Mouse (Mus musculus): Measurements from ENCODE around the gene Rgs13. TPM values are rescaled to one million over a fixed set of nuclear protein-coding genes. Genes with fewer than 3 reads are reported as not detected.

The Rgs13 gene
- polyA plus RNA-seq, 1 experiment from 2014 or later: 1.5 TPM

- Histone ChIP-seq H3K4me2 (replicated peaks) (no peak overlapping the region), H3K4me1 (peaks cover 7% of the 10 kb centered on the region), H3K9me3 (no peaks in the 10 kb centered on the region), H3K27ac (replicated peaks) (no peak overlapping the region), H3K36me3 (no peaks in the 10 kb centered on the region), H3K4me3 (no peak overlapping the region), H3K27me3 (no peaks in the 10 kb centered on the region), H3K9ac (replicated peaks) (no peak overlapping the region)
- WGBS: 95% methylated on average over 4 of the region's 4 CpGs
- no peak for ATAC-seq (replicated peaks)
These were observed 2.4 kb upstream of the Rgs13 start for GRCm38 (mm10) chr1:144179559-144179958.

DNA sequence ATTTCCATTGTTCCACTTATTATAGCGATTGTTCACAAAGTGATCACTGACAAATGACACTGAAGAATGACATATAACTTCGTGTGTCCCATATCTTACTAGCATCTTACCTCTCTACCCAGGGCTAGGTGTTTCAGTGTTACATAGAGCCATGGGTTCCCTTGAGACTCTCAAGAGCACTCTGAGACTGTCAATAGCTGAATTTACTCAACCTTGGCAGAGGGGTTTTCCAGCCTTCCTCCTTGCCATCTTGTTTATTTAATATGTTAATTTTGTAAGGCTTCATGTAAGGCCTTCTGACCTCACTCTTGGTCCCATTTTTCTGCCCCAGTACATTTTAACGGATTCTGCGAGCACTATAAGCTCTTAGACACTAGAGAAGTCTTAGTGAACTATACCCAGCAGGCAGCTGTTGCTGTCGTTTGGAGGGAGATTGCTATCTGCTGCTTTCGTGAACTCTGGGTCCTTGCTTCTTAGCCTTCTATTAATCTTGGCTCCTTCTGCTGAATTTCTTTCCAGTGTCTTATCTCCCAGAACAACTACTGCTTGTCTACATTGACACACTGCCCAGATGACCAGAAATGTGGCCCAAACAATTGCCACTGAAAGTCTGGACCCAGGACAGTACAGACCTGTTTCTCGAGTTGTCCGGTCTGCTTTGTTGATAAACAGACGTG, 1.2 kb upstream of the Rgs13 start:
- Histone ChIP-seq H3K36me3 (no peaks in the 10 kb centered on the region), H3K4me2 (replicated peaks) (no peak overlapping the region), H3K4me3 (no peak overlapping the region), H3K9ac (replicated peaks) (no peak overlapping the region), H3K27ac (replicated peaks) (no peak overlapping the region), H3K27me3 (no peaks in the 10 kb centered on the region), H3K9me3 (no peaks in the 10 kb centered on the region), H3K4me1 (peaks cover 7% of the 10 kb centered on the region)
- no peak for ATAC-seq (replicated peaks)
- WGBS: 76% methylated on average over 9 of the region's 9 CpGs

GRCm38 (mm10) chr1:144177620-144178019, 448 bp upstream of the Rgs13 start:
- ATAC-seq (replicated peaks): peak; percentile 53; the same call in 1 of the 2 replicates
- Histone ChIP-seq H3K9me3 (no peaks in the 10 kb centered on the region), H3K4me2 (replicated peaks) (no peak overlapping the region), H3K27ac (replicated peaks) (no peak overlapping the region), H3K4me1 (peaks cover 7% of the 10 kb centered on the region), H3K4me3 (no peak overlapping the region), H3K36me3 (no peaks in the 10 kb centered on the region), H3K9ac (replicated peaks) (no peak overlapping the region), H3K27me3 (no peaks in the 10 kb centered on the region)

DNA sequence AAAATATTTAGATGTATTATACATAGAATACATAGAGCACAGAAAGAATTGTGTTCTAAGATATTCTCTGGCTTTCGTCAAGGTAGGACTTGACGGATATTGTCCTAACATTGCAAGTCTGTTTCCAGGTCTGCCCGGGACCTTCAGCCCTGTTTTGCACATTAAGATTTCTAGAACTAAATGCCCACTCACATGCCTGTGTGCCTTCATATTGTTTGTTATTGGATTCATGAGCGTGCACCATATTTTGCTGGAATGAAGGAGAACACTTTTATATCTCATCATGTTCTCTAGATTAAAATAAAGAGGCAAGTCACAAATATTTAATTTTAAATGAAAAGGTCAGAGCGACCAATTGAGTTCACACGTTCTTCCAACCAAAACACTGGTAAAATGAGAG, 2.4 kb downstream of the Rgs13 start:
- Histone ChIP-seq H3K4me1 (peaks cover 7% of the 10 kb centered on the region), H3K4me2 (replicated peaks) (no peak overlapping the region), H3K36me3 (no peaks in the 10 kb centered on the region), H3K9me3 (no peaks in the 10 kb centered on the region), H3K27me3 (no peaks in the 10 kb centered on the region), H3K9ac (replicated peaks) (no peak overlapping the region), H3K4me3 (no peak overlapping the region), H3K27ac (replicated peaks) (no peak overlapping the region)
- 92% methylated on average over 6 of the region's 6 CpGs for WGBS
- no peak for ATAC-seq (replicated peaks)

DNA sequence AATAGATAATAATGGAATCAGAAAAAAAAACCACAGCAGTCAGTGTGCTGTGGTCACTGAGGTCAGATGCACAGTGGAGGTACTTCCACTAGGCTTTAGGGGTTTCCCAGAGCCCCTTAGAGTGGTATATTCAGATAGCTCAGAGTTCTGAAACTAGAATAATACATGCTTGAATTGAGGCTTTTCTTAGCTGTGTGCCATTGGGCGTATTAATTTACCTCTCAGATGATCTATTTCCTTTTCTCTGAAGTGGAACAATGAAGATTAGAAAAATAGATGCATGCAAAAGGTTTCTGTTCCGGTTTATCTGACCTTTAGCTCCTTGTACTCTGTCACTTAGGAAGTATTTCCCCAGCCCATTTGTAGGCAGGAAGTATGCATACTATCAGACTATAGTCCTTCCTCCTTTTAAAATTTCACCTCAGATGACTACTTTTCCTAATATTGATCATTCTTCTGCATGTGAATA, 3.6 kb downstream of the Rgs13 start:
- Histone ChIP-seq H3K9ac (replicated peaks) (no peak overlapping the region), H3K4me3 (no peak overlapping the region), H3K4me2 (replicated peaks) (no peak overlapping the region), H3K27me3 (no peaks in the 10 kb centered on the region), H3K4me1 (peaks cover 7% of the 10 kb centered on the region), H3K36me3 (no peaks in the 10 kb centered on the region), H3K9me3 (no peaks in the 10 kb centered on the region), H3K27ac (replicated peaks) (no peak overlapping the region)
- ATAC-seq (replicated peaks): no peak
- 72% methylated on average over 2 of the region's 2 CpGs for WGBS

DNA sequence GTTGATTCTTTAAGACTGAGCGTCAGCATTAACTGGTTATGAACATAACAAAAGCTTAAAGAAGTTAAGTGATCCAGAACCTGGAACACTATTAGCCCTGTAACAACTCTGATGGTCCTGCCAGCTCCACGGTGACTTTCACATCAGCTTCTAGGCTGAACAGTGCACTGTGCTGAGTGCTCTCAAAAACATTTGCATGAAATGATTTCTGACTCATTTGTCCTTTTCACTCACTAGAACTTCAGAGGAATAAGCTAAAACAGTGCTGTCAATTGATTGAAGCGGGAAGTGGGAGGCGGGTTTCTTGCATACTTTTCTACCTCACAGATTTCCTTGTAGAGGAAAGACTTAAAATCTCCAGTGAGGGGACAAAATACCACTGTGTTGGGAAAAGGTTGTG, 8.3 kb downstream of the Rgs13 start:
- H3K9ac ChIP-seq (replicated peaks): no peak overlapping the region
- H3K36me3 ChIP-seq: no peaks in the 10 kb centered on the region
- H3K4me1 ChIP-seq: no peaks in the 10 kb centered on the region
- ATAC-seq (replicated peaks): no peak
- no peak overlapping the region for H3K4me2 ChIP-seq (replicated peaks)
- 70% methylated on average over 4 of the region's 4 CpGs for WGBS
- no peaks in the 10 kb centered on the region for H3K27me3 ChIP-seq
- H3K9me3 ChIP-seq: no peaks in the 10 kb centered on the region
- no peak overlapping the region for H3K4me3 ChIP-seq
- H3K27ac ChIP-seq (replicated peaks): no peak overlapping the region

- H3K27ac ChIP-seq (replicated peaks): no peak overlapping the region
- no peak overlapping the region for H3K4me2 ChIP-seq (replicated peaks)
- ATAC-seq (replicated peaks): no peak
- no peaks in the 10 kb centered on the region for H3K4me1 ChIP-seq
- no peaks in the 10 kb centered on the region for H3K36me3 ChIP-seq
- H3K4me3 ChIP-seq: no peak overlapping the region
- WGBS: 81% methylated on average over 1 of the region's 1 CpGs
- no peaks in the 10 kb centered on the region for H3K27me3 ChIP-seq
- H3K9ac ChIP-seq (replicated peaks): no peak overlapping the region
- H3K9me3 ChIP-seq: no peaks in the 10 kb centered on the region
These were observed 9.4 kb downstream of the Rgs13 start for GRCm38 (mm10) chr1:144167761-144168160.

DNA sequence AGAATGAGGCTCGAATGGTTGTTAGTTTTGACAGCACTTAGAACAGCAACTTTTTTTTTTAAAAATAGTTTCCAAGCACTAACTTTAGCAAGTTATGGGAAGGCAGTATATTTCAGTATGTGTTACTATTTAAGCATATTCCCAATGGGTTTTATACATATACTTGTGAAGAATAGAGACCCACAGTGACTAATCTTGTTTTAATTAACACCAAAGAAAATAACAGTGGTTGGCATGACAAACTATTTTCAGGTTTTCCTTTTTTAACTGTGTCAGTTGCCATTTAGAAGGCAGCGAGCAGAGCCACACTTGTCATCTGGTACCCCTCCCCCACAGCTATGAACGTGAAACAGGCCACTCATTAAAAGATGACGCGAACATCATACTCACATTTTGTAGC, 10.3 kb downstream of the Rgs13 start:
- no peak overlapping the region for H3K9ac ChIP-seq (replicated peaks)
- H3K9me3 ChIP-seq: no peaks in the 10 kb centered on the region
- no peak for ATAC-seq (replicated peaks)
- H3K36me3 ChIP-seq: no peaks in the 10 kb centered on the region
- H3K27ac ChIP-seq (replicated peaks): no peak overlapping the region
- H3K4me1 ChIP-seq: no peaks in the 10 kb centered on the region
- H3K4me2 ChIP-seq (replicated peaks): no peak overlapping the region
- no peak overlapping the region for H3K4me3 ChIP-seq
- 75% methylated on average over 5 of the region's 5 CpGs for WGBS
- H3K27me3 ChIP-seq: no peaks in the 10 kb centered on the region

- H3K4me3 ChIP-seq: no peak overlapping the region
- ATAC-seq (replicated peaks): no peak
- no peak overlapping the region for H3K9ac ChIP-seq (replicated peaks)
- H3K36me3 ChIP-seq: no peaks in the 10 kb centered on the region
- H3K9me3 ChIP-seq: no peaks in the 10 kb centered on the region
- no peaks in the 10 kb centered on the region for H3K27me3 ChIP-seq
- no peaks in the 10 kb centered on the region for H3K4me1 ChIP-seq
- WGBS: 88% methylated on average over 2 of the region's 2 CpGs
- no peak overlapping the region for H3K4me2 ChIP-seq (replicated peaks)
- H3K27ac ChIP-seq (replicated peaks): no peak overlapping the region
These were observed 10.9 kb downstream of the Rgs13 start for GRCm38 (mm10) chr1:144166275-144166674.

GRCm38 (mm10) chr1:144152526-144152925, 24.6 kb downstream of the Rgs13 start:
- Histone ChIP-seq H3K9ac (replicated peaks) (no peak overlapping the region), H3K9me3 (no peaks in the 10 kb centered on the region), H3K27ac (replicated peaks) (peak overlapping the region; percentile 28; the same call in 1 of the 2 replicates), H3K36me3 (no peaks in the 10 kb centered on the region), H3K27me3 (no peaks in the 10 kb centered on the region), H3K4me2 (replicated peaks) (no peak overlapping the region), H3K4me3 (no peak overlapping the region), H3K4me1 (peaks cover 5% of the 10 kb centered on the region; the same call in 1 of the 2 replicates)
- WGBS: 47% methylated on average over 1 of the region's 1 CpGs
- 0 out of 2 replicates have a peak, but pooled peaks have one; percentile 24 for ATAC-seq (replicated peaks)

- Histone ChIP-seq H3K27ac (replicated peaks) (peak overlapping the region; percentile 28; the same call in 1 of the 2 replicates), H3K4me1 (peaks cover 5% of the 10 kb centered on the region; the same call in 1 of the 2 replicates), H3K36me3 (no peaks in the 10 kb centered on the region), H3K4me2 (replicated peaks) (no peak overlapping the region), H3K27me3 (no peaks in the 10 kb centered on the region), H3K9me3 (no peaks in the 10 kb centered on the region), H3K4me3 (no peak overlapping the region), H3K9ac (replicated peaks) (no peak overlapping the region)
- peak; percentile 68; the same call in 1 of the 2 replicates for ATAC-seq (replicated peaks)
- 73% methylated on average over 1 of the region's 1 CpGs for WGBS
These were observed 25.0 kb downstream of the Rgs13 start for GRCm38 (mm10) chr1:144152184-144152525.

DNA sequence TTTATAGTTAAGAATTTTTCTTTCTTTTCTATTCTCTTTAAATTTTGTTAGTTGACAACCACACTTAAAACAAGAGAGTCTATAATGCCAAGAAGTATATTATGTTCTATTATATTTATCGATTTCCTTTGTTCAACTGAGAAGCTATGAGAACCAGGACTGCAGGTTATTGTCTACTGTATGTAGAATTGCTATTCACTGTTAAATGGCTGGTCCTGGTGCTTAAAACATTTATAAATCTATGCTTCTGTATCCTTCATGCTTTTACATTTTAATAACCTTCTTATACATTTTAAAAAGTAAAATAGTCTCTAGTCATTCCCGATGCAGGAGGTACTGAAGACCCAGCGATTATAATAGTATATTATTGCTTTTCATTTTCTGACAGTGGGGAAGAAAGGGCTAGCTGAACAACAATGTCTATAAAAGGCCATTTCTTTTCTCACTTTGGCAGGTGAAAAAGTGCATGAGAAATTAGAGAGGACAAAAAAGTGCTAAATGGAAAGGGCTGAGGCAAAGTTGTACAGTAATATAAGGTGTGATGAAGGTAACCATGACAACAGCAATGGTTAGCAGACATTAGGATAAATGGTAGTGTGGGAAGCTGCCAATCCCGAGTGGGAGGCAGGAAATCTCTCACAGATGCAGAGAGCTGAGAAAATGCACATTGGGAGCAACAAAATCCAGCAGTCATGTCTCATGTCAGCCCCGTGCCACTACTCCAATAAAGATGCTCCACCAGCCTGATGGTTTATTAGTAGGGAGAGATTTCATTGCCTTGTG, 25.6 kb downstream of the Rgs13 start:
- H3K4me3 ChIP-seq: no peak overlapping the region
- no peaks in the 10 kb centered on the region for H3K9me3 ChIP-seq
- H3K36me3 ChIP-seq: no peaks in the 10 kb centered on the region
- 47% methylated on average over 5 of the region's 5 CpGs for WGBS
- peak overlapping the region; percentile 28; the same call in 1 of the 2 replicates for H3K27ac ChIP-seq (replicated peaks)
- peaks cover 5% of the 10 kb centered on the region; the same call in 1 of the 2 replicates for H3K4me1 ChIP-seq
- no peak overlapping the region for H3K4me2 ChIP-seq (replicated peaks)
- no peak overlapping the region for H3K9ac ChIP-seq (replicated peaks)
- ATAC-seq (replicated peaks): peak; percentile 95
- no peaks in the 10 kb centered on the region for H3K27me3 ChIP-seq

Measured in forebrain, embryonic 15.5 days (tissue).